Mouse (Mus musculus) gastrocnemius, adult 8-10 months (tissue): Measurements from ENCODE around the gene Plekha8. TPM values are rescaled to one million over a fixed set of nuclear protein-coding genes. Genes with fewer than 3 reads are reported as not detected.

Source experiments
- DNase-seq, 2 experiments: peaks; one replicate each; pipeline ENCODE4 v3.0.0; 2022; ENCODE audit warnings: low spot score in 2 of 2
- total RNA-seq, 4 experiments: library from RNA; stranded (reverse); gene quantifications; 2 replicates each; pipeline ENCODE4 v1.2.4; 2022

Plekha8 gene
- total RNA-seq, 4 experiments from 2014 or later, result 3.3 to 4.8 (median 3.4) TPM

DNA sequence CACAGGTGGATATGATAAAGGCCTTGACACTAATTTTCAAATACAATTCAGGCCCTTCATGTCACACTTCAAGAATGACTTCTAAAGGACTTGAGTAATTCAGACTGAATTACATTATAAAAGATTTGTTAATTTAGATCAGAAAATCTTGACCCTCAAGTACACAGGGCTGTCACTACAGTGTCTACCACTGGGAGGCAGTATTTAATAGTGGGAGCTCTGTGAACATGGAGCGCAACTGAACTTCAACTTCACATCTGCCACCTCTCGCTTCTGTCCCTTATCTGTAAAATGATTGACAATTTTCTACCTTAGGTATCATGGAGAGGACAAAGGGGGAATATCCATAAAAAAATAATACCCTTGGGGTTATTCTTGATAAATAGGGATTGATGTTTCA, 8.7 kb upstream of the Plekha8 start:
- no peak for DNase-seq

DNA sequence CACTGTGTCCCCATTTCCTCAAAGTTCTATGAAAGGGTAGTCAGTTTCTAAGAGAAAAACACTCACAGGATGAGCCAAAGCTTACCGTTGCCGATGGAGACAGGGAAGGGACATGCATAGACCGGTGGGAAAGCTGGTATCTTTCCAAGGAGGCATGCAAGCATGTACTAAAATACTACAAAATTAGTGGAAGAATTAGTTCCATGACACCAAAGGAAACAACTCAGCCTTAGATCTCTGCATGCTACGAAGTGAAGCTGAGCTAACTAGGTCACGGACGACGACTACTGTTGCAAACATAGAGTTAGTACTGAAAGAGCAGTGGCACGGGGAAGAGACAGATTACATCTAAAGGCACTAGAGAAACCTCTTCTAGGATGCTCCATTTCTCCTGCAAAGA, 8.0 kb upstream of the Plekha8 start:
- DNase-seq, result no peak

DNA sequence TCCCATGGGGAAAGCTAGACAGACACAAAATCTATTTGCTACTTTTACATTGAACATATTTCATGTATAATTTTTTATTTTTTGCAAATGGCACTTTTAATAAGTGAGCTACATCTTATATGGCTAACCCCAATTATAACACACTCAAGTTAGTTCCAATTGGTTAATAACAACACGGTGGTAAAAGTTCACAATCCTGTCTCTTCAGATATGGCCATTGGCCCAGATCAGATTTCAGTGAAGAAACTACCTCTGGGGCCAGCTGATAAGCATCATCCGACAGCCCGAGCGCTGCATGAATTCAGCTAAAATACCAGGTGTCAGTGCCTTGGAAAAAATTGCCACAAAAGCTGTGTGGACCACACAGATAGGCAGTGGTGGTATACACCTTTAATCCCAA, 7.2 kb upstream of the Plekha8 start:
- no peak for DNase-seq

DNA sequence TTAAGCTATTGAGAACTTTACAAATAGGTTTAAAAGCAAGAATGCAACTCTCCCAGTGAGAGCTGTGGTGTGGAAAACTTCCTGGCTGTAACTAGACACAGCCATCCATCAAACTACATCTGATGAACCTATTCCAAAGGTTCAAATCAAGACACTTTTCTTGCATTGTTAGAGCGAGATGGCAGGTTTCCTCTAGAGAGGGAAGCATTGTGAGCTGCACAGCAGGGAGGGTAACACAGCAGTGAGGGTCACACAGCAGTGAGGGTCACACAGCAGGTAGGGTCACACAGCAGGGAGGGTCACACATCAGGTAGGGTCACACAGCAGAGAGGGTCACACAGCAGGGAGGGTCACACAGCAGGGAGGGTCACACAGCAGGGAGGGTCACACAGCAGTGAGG, 6.7 kb upstream of the Plekha8 start:
- no peak for DNase-seq

DNA sequence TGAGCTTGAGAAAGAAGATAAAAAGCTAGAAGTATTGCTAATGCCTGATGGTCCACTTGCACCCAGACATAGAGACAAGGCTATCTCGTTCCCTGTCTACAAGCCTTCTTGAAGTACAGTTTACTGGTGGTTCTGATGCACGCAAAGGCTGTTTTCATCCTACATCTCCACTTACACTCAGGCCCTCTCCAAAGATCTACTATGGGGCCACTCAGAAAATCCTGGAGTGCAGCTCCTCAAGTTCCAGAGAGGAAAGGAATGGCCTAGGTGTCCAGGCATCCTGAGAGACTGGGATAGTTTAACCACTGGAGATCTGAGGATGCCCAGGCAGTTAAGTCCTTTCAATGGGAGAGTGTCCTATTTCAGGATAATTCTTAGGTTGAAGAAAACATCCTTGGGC, 4.2 kb upstream of the Plekha8 start:
- no peak for DNase-seq

DNA sequence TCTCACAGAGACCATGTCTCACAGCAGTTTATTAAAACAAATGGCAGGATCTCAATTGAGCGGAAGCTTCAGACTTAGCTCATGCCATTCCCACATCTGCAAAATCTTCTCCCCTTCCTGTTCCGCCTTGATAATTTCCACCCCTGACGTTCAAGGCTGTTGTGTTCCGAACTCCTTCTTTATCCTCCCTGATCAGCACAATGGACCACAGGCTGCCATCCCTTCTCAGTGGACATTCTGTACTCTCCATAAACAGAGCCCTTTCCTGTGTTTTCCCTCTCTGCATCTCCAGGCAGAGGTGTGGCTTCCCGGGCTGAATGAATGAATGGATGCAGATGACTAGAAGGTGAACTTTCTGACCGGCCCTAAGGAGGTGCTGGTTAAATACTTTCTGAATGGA, 3.1 kb upstream of the Plekha8 start:
- no peak for DNase-seq

DNA sequence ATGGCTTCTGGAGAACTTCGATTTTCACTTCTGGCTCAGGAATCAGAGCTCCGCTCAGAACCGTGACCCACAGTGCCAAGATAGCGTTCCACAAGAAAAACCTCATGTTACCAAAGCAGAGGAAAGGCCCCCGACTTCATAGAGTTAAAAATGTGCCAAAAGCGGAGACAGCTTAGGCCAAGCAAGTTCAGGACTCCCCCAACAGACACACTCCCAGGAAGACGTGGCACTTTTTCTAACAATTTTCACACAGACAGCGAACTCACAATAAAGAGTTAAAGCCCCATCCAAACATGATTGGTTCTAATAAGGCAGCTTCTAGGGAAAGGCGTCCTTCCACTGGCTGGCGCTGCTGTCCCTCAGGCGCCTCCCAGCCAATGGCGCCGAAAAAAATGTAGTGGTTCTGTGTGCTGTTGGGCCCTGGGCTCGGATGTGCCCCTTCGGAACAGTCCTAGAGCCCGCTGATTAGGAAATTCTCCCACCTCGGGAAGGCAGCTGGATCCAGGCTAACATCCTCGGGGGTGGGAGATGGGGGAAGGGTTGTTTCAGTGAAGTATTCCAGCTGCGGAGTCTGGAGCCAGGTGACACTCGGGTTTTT, 1.9 kb upstream of the Plekha8 start:
- peak; percentile 88 to 90 for DNase-seq

DNA sequence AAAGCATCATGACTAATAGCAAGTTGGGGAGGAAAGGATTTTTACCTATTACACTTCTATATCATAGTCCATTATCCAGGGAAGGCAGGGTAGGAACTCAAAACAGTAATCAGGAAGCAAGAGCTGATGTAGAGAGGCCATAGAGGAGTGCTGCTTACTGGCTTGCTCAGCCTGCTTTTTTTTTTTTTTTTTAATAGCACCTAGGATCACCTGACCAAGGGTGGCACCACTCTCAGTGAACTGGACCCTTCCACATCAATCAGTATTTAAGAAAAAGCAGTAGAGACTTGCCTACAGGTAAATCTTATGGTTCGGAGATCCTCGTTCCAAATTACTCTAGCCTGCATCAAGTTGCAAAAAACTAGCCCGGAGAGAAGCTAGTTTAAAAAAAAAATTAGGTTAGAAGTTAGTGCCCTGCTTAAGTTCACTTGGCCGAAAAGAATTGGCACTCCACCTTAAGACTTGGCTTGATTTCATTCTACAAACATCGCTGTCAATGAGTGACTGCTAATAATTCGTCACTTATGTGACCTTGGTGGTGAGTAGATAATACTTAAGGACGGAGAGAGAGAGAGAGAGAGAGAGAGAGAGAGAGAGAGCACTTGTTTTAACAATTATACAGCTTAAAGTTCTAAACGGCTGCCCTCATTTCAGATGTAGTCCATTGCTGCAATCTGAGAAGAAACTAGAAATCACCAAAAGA, 994 bp upstream of the Plekha8 start:
- no peak for DNase-seq

DNA sequence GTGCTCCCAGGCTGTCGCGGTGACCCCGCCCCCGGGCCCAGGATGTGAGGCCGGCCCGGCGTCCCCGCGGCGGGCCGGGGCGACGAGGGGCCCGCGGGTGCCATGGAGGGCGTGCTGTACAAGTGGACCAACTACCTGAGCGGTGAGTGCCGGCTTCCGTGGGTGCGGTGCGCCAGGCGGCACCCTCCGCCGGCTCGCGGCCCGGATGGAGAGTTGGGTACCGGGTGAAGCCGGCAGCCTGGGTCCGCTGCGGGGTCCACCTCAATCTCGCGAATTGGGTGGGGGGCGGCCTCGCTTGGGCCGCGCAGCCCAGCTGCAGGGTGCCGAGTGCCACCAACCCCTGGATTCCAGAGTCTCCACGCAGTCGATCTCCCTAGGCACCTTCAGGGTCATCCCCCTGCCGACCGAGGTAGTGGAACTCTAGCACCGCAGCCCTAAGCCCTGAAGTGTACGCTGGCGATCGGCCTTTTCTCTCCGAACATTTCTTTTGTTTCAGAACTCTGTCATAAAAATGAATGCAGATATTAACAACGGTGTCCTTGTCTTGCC, 493 bp downstream of the Plekha8 start:
- no peak for DNase-seq

DNA sequence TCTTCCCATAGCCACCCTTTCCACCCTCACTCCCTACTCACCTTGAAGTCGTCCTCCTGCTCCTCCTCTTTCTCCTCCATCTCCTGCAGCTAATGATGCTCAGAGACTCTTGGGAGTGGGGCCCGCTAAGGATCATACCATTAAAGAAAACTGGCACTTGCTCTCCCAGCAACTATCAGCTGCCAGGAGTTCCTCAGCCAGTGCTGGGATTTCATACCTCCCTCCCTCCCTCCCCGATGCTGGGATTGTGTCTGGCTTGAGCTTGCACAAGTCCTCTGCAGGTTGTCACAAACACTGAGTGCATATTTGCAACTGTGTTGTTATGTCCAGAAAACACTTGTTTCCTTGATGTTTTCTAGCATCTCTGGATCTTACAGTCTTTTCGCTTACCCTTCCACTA, 2.3 kb downstream of the Plekha8 start, which contains the start of gene Fkbp14:
Fkbp14 (minus strand) TSS at position 101 of the 400 bp plus-strand sequence.
- no peak for DNase-seq

DNA sequence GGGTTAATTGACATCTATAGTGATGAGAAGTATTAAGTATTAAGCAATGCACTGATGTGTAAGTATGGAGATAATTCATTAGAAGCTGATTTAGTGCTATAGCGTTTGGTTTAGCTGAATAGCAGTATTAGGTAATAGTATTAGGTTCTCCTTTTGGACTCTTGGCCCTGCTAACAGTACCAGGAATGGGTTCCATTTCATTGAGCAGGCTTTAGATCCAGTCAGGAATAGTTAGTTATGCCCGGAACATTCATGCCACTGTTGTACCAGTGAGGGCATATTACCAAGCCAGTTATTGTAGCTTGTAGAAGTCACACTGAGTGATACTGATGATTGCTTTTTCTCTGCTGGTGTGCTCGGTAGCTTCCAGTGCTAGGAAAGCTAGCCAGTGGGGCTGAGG, 2.8 kb downstream of the Plekha8 start:
- DNase-seq, result no peak

DNA sequence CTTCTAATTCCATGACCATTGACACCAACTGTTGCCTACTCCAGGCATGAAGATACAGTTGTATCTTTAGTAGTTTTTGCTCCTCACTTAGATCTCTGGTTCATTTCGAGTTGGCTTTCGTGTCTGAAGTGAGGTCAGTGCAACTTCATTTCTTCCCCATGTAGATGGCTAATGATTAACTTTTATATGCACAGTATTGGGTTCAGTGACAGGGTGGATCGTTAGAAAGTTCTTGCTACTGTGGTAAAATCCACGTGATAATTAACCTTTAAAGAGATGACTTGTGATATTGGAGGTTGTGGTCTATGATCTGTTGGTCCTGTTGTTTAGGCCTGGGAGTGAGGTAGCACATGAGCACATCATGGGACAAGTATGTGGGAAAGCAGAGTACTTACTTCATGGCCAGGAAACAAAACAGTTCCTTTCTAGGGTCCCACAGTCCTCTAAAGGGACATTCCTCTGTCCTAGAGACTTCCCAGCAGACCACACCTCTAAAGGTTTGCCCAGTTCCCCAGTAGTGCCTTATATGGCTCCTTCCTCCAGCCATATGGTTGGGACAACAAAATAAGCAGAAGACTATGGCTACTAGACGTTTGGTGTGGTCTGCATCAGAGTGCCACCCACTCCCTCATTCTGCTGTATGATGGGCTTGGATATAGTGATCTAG, 5.9 kb downstream of the Plekha8 start:
- no peak for DNase-seq

DNA sequence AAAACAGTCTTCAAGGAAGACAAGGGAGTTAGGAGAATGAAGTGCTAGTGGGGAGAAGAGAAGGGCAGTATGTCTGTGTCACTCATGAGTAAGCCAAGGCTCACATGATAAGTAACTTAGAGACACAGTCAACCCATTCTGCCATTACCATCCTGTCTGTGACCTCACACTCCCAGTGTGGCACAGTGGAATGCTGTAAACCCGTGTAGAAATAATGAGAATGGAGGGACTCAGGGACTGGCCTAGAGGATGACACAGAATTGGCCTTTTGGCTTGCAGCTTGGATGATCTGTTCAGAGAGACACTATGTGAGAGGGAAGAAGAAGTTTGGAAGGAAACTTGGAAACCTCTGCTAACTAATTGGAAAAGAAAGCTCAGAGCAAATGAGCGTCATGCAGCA, 8.0 kb downstream of the Plekha8 start:
- no peak for DNase-seq

DNA sequence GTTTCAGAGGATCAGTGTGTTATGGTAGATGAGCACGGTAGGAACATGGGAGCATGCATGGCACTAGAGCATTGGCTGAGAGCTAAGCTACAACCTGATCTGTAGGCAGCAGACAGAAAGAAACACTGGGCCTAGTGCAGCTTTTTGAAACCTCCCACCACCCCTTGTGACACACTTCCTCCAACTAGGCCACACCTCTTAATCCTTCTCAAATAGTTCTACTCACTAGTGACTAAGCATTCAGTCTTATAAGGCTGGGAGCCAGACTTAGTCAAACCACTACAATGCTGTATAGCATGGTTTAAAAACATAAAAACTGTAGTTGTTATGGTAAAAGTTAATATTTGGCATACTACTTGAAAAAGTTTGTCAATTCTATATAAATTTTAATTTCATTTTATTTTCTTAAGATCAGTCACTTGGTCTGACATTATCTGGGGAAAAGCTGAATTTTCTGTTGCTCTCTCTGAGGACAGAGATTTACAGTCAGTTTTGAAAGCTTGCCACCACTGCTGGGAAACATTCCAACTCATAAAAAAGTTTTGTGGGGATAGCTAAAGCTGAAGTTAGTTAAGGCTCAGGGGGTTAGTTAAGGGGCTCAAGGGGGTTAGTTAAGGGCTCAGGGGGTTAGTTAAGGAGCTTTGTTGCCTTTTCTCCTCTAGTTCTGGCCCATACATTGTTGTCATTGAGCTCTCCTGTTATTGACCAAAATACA, 9.2 kb downstream of the Plekha8 start:
- no peak for DNase-seq

DNA sequence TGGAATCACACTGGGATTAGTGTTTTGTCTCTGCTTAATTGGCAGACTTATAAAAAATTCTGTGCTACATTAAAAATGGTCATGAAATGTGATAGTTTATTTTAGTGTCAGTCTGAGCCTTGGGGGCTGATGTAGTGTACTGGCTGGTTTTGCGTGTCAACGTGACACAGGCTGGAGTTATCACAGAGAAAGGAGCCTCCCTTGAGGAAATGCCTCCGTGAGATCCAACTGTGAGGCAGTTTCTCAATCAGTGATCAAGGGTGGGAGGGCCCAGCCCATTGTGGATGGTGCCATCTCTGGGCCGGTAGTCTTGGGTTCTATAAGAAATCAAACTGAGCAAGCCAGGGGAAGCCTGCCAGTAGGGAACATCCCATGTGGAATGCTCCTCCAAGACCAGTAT, 11.3 kb downstream of the Plekha8 start:
- peak in 1 of 2 experiments; percentile 7 for DNase-seq

DNA sequence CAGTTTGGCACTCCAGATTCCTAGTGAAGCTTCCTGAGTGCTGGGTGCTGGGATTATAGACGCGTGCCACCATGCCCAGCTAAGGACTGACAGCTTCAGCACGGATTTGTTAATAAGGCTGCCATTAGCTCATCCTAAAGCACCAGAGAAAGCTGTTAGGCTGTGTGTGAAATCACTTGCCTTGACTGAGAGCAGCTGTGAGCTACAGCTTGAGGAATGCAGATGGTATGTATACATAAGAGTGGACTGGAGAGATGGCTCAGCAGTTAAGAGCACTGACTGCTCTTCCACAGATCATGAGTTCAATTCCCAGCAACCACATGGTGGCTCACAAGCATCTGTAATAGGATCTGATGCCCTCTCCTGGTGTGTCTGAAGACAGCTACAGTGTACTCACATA, 22.5 kb downstream of the Plekha8 start:
- DNase-seq, result no peak

DNA sequence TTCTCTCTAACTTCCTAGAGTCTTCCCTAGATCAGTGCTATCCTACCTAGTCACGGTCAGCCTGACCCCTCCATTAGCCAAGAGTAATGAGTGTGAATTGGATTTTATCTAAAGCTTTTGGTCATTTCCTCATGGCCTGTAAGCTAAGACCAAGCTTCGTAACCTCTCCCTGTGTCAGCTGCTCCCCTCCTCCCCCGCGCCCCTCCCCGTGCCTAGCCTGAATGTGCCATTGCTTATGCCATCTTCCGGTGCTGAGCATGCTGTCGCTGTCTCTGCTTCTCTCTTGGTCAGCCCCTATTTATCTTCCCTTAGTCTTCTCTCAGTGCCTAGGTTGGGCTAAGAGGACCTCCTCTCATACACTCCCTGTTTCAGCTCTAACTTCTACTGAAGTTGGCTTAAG, 24.6 kb downstream of the Plekha8 start:
- no peak for DNase-seq

DNA sequence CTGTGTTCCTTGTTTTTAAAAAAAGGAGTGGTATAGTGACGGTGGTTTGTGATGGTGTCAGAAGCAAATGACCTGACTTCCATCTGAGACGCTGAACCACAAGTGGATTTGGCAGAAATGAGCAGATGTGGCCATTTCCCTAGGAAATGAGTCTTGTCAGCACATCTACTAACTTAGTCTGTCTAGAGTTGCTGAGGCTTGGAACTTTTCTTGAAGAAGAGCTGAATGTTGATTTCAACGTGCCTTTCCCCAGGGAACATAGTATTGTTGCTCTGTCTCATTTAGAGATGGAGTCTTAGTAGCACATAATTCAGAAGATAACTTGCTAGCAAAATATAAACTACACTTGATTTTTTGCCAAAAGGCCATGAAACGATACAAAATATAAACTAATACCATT, 25.4 kb downstream of the Plekha8 start:
- no peak for DNase-seq

DNA sequence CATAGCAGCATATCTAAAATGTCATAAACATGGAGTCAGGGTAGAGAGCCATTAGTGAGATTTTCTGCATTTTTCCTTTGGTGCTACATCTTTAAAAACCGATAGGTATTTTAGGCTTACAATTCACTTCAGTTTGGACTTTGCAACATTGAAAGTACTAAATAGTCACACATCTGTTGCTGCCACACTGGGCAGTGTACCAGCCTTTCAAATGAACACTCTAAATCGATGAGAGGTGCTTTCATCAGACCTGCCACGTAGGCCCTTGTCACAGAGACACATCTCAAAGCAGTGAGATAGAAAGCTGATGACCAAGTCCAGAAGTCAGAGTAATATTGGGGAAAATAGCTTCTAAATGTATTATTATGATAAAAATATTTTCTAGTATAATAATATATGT, 33.5 kb downstream of the Plekha8 start:
- no peak for DNase-seq

DNA sequence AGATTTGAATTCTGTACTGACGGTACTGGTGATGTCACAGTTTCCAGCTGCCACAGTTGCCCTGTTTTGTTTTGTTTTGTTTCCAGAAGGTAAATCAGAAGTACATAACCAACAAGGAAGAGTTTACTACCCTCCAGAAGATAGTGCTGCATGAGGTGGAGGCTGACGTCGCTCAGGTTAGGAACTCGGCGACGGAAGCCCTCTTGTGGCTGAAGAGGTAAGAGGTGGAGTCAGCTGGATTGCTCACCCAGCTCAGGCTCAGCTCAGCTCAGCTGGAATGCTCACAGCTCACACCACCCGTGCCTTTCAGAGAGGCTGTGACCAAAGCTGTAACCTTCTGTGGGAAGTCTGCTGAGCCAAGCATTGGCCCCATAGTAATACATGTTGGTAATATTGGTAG, 34.8 kb downstream of the Plekha8 start:
- no peak for DNase-seq

DNA sequence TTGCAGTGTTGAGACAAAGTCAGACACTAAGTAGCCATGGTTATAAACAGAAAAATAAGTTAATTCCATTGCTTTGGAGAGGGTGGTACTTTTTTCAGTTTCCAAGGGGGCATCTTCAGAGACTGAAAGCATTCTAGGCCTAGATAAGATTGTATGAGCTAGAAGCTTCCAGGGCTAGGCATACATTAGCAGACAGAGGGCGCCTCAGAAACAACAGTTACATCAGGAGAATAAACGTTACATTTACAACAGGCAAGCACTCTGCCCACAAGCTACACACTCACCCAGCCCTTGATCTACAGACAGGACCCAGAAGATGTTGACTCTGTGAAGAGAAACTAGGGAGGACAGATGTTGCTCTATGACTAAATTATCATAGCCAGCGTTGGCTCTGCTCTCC, 36.6 kb downstream of the Plekha8 start:
- no peak for DNase-seq

DNA sequence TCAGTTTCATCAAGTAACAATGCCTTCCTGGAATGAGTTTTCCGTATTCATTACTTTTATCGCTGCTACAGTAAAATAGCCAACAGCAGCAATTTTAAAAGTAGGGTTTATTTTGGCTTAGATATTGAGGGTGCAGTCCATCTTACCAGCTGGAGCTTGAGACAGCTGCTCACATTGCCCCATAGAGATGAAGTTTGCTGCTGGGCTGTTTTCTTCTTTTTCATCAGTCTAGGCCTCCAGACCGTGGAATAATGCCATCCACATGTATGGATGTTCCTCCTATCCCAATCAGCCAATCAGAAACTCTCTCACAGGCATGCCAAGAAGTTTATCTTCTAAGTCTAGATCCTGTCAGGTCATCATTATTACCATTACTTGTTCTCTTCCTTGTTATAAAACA, 45.0 kb downstream of the Plekha8 start:
- DNase-seq, result no peak
